Mouse (Mus musculus) activated CD4-positive, CD25-positive, alpha-beta regulatory T cell, adult 4 months (primary cell): ENCODE measurements around the gene Chrna1. TPM values are rescaled to one million over a fixed set of nuclear protein-coding genes. Genes with fewer than 3 reads are reported as not detected.
A peak's percentile ranks its signal among the peaks of the same experiment; 100 is the strongest.

Experiments used
- ATAC-seq: one replicate; pipeline ENCODE4 v1.8.0; 2017
- polyA plus RNA-seq, 2 experiments: library from polyadenylated mRNA; unstranded; fragments of 100-300 nt; shearing (Covaris generic); gene quantifications; one replicate each; pipeline ENCODE4 v1.2.1; 2017

Gene Chrna1
- polyA plus RNA-seq, 2 experiments from 2014 or later = not detected

GRCm38 (mm10) chr2:73554389-73554788 is 25.7 kb downstream of the Chrna1 start:
- ATAC-seq = no peak

GRCm38 (mm10) chr2:73552926-73553325 is 27.2 kb downstream of the Chrna1 start:
- no peak for ATAC-seq

- no peak for ATAC-seq
These were observed 29.4 kb downstream of the Chrna1 start for GRCm38 (mm10) chr2:73550725-73551124.

GRCm38 (mm10) chr2:73548542-73548941 is 31.6 kb downstream of the Chrna1 start:
- peak; percentile 22 for ATAC-seq

- peak; percentile 63 for ATAC-seq
These were observed 32.9 kb downstream of the Chrna1 start for GRCm38 (mm10) chr2:73547256-73547655.

GRCm38 (mm10) chr2:73545556-73545955 is 34.6 kb downstream of the Chrna1 start:
- ATAC-seq = no peak

- ATAC-seq = peak; percentile 54
These were observed 39.5 kb downstream of the Chrna1 start for GRCm38 (mm10) chr2:73540450-73541162.

- no peak for ATAC-seq
These were observed 40.4 kb downstream of the Chrna1 start for GRCm38 (mm10) chr2:73539697-73540096.

GRCm38 (mm10) chr2:73539141-73539540 is 41.0 kb downstream of the Chrna1 start:
- ATAC-seq = no peak

- no peak for ATAC-seq
These were observed 41.5 kb downstream of the Chrna1 start for GRCm38 (mm10) chr2:73538590-73538989.

- ATAC-seq = no peak
These were observed 43.9 kb downstream of the Chrna1 start for GRCm38 (mm10) chr2:73536091-73536783.

GRCm38 (mm10) chr2:73534720-73535119 is 45.4 kb downstream of the Chrna1 start:
- ATAC-seq = no peak

- no peak for ATAC-seq
These were observed 49.7 kb downstream of the Chrna1 start for GRCm38 (mm10) chr2:73530487-73530886.

- ATAC-seq = no peak
These were observed 50.5 kb downstream of the Chrna1 start, which contains the start of gene Wipf1 for GRCm38 (mm10) chr2:73529356-73530330. Gene Wipf1 (minus strand): TSS chr2:73529734.

GRCm38 (mm10) chr2:73528516-73529355 is 51.4 kb downstream of the Chrna1 start:
- no peak for ATAC-seq

GRCm38 (mm10) chr2:73527956-73528355 is 52.2 kb downstream of the Chrna1 start:
- no peak for ATAC-seq

GRCm38 (mm10) chr2:73526691-73527090 is 53.4 kb downstream of the Chrna1 start:
- no peak for ATAC-seq

- ATAC-seq = no peak
These were observed 57.2 kb downstream of the Chrna1 start for GRCm38 (mm10) chr2:73522891-73523290.

- ATAC-seq = no peak
These were observed 57.8 kb downstream of the Chrna1 start for GRCm38 (mm10) chr2:73522336-73522735.

GRCm38 (mm10) chr2:73521737-73522136 is 58.4 kb downstream of the Chrna1 start:
- ATAC-seq = no peak

GRCm38 (mm10) chr2:73518966-73519365 is 61.2 kb downstream of the Chrna1 start:
- ATAC-seq = no peak

- ATAC-seq = no peak
These were observed 61.8 kb downstream of the Chrna1 start for GRCm38 (mm10) chr2:73518311-73518710.
